Mouse (Mus musculus) kidney, postnatal 0 days (tissue): ENCODE results near the gene Elovl4. TPM values are rescaled to one million over a fixed set of nuclear protein-coding genes. Genes with fewer than 3 reads are reported as not detected.
A peak's percentile ranks its signal among the peaks of the same experiment; 100 is the strongest.

Source experiments
- ATAC-seq: fragments of 200-750 bp; cut with Nextera tagmentation; replicated peaks from 2 replicates; pipeline ENCODE4 v1.8.0; 2017; ENCODE audit warnings: low read depth, moderate number of reproducible peaks, moderate TSS enrichment, moderate library complexity; ENCODE audit not compliant: low FRiP score
- DNase-seq: peaks from one replicate; pipeline ENCODE4 v3.0.0-alpha.2; 2016; ENCODE audit warnings: low spot score
- H3K27ac ChIP-seq: fragments of 300-500 bp; sonication (generic); 2 replicates; pipeline ENCODE4 v1.5.1; 2014; ENCODE audit warnings: mild to moderate bottlenecking
- H3K27me3 ChIP-seq: fragments of 300-500 bp; sonication (generic); 2 replicates; pipeline ENCODE4 v1.6.1; 2014; ENCODE audit warnings: low read length, mixed read lengths; ENCODE audit not compliant: insufficient read depth
- H3K36me3 ChIP-seq: fragments of 300-500 bp; sonication (generic); 2 replicates; pipeline ENCODE4 v1.6.1; 2014; ENCODE audit warnings: low read length, mixed read lengths; ENCODE audit not compliant: insufficient read depth
- H3K4me1 ChIP-seq: fragments of 300-500 bp; sonication (generic); replicated peaks from 2 replicates; pipeline ENCODE4 v1.6.1; 2014; ENCODE audit warnings: antibody characterized with exemption, low read length, mixed read lengths; ENCODE audit not compliant: insufficient read depth
- H3K4me2 ChIP-seq: fragments of 300-500 bp; sonication (generic); 2 replicates; pipeline ENCODE4 v1.6.1; 2014; ENCODE audit warnings: mild to moderate bottlenecking, low read length, moderate library complexity, mixed read lengths
- H3K4me3 ChIP-seq: fragments of 300-500 bp; sonication (generic); replicated peaks from 2 replicates; pipeline ENCODE4 v1.5.1; 2014; ENCODE audit warnings: low read depth, low read length
- H3K9ac ChIP-seq: fragments of 300-500 bp; sonication (generic); 2 replicates; pipeline ENCODE4 v1.6.1; 2014; ENCODE audit warnings: low read depth, low read length
- H3K9me3 ChIP-seq: fragments of 300-500 bp; sonication (generic); replicated peaks from 2 replicates; pipeline ENCODE4 v1.6.1; 2016; ENCODE audit warnings: low read length, inconsistent platforms, mixed read lengths
- CTCF ChIP-seq: IDR thresholded peaks from 2 replicates; pipeline ENCODE4 v1.5.1; 2016; ENCODE audit warnings: antibody characterized with exemption, low read depth, mild to moderate bottlenecking, moderate library complexity
- WGBS: fragments of 180-500 bp; shearing (Covaris S2); extraction: QIAGEN DNeasy Blood & Tissue Kit; methylation state at CpG from one replicate; pipeline ENCODE4 v1.1.7; 2014; 5-methylcytosine and 5-hydroxymethylcytosine counted together
- polyA plus RNA-seq: library from polyadenylated mRNA; unstranded; fragments of >200 nt; fragmentation: Nextera tagmentation; extraction: Ambion mirVana; gene quantifications from 2 replicates; pipeline ENCODE4 v1.2.1, GENCODE M21; 2015

Elovl4 gene
- polyA plus RNA-seq, 1 experiment from 2014 or later, result 5.5 TPM

- no peak overlapping the region for H3K4me2 ChIP-seq
- no peak overlapping the region for H3K4me3 ChIP-seq
- ATAC-seq, result no peak
- no peaks in the 10 kb centered on the region for H3K4me1 ChIP-seq
- WGBS, result 80% methylated on average over 5 of the region's 5 CpGs
- H3K9me3 ChIP-seq, result no peaks in the 10 kb centered on the region
- H3K9ac ChIP-seq, result no peak overlapping the region
- DNase-seq, result no peak
- no peak overlapping the region for H3K27ac ChIP-seq
- no peaks in the 10 kb centered on the region for H3K27me3 ChIP-seq
- H3K36me3 ChIP-seq, result no peaks in the 10 kb centered on the region
- no peak for TF ChIP-seq CTCF
Observed at GRCm38 (mm10) chr9:83822925-83823324, 16.8 kb upstream of the Elovl4 start.

- 97% methylated on average over 2 of the region's 2 CpGs for WGBS
- ATAC-seq, result no peak
Observed at GRCm38 (mm10) chr9:83820976-83821375, 14.9 kb upstream of the Elovl4 start.

GRCm38 (mm10) chr9:83819188-83819587 lies 13.1 kb upstream of the Elovl4 start:
- Histone ChIP-seq H3K4me3 (no peak overlapping the region), H3K4me1 (no peaks in the 10 kb centered on the region), H3K4me2 (no peak overlapping the region), H3K9ac (no peak overlapping the region), H3K9me3 (no peaks in the 10 kb centered on the region), H3K27ac (no peak overlapping the region), H3K36me3 (no peaks in the 10 kb centered on the region), H3K27me3 (no peaks in the 10 kb centered on the region)
- no peak for TF ChIP-seq CTCF
- 83% methylated on average over 7 of the region's 7 CpGs for WGBS
- DNase-seq, result no peak
- ATAC-seq, result no peak

More at GRCm38 (mm10) chr9:83820976-83821375, 14.9 kb upstream of the Elovl4 start:
- H3K4me2 ChIP-seq, result no peak overlapping the region
- no peak overlapping the region for H3K9ac ChIP-seq
- H3K4me3 ChIP-seq, result no peak overlapping the region
- DNase-seq, result no peak
- TF ChIP-seq CTCF, result no peak
- H3K27ac ChIP-seq, result no peak overlapping the region
- no peaks in the 10 kb centered on the region for H3K27me3 ChIP-seq
- no peaks in the 10 kb centered on the region for H3K9me3 ChIP-seq
- H3K4me1 ChIP-seq, result no peaks in the 10 kb centered on the region
- no peaks in the 10 kb centered on the region for H3K36me3 ChIP-seq

DNA sequence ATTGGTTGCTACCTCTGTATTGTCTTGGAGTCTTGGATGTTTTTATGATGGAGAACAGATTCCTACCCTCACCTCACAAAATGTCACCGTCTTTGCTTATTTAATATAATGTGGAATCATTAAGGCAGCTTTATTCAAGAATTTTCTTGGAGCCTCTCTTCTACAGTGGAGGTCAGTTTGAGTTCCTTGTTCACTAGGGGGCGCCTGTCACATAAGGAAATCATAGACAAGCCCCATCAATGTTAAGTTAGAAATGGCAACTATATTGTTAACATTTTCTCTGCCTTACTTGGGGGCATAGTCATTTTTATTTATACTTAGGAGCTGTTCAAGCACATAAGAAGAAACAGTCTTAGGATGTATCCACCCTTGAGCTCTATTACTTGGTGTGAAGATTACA lies 1.5 kb upstream of the Elovl4 start:
- peak; percentile 71 for TF ChIP-seq CTCF

GRCm38 (mm10) chr9:83805164-83805976 lies 707 bp downstream of the Elovl4 start:
- ATAC-seq (peak; percentile 79), DNase-seq (peak; percentile 71)
- WGBS, result under 1% methylated on average over 37 of the region's 37 CpGs
- H3K36me3 ChIP-seq, result no peaks in the 10 kb centered on the region
- TF ChIP-seq CTCF, result peak; percentile 36; the same call in 1 of the 2 replicates
- H3K27ac ChIP-seq, result no peak overlapping the region
- H3K27me3 ChIP-seq, result no peaks in the 10 kb centered on the region
- H3K4me2 ChIP-seq, result peak overlapping the region; percentile 99
- H3K9me3 ChIP-seq, result no peaks in the 10 kb centered on the region
- peak overlapping the region; percentile 43 for H3K9ac ChIP-seq
- peak overlapping the region; percentile 57 for H3K4me3 ChIP-seq
- H3K4me1 ChIP-seq, result peaks cover 7% of the 10 kb centered on the region; the same call in 1 of the 2 replicates

More for the DNA sequence above, 1.5 kb upstream of the Elovl4 start:
- Histone ChIP-seq H3K4me1 (peaks cover 7% of the 10 kb centered on the region; the same call in 1 of the 2 replicates), H3K4me2 (no peak overlapping the region), H3K36me3 (no peaks in the 10 kb centered on the region), H3K27me3 (no peaks in the 10 kb centered on the region), H3K9ac (no peak overlapping the region), H3K27ac (no peak overlapping the region), H3K4me3 (no peak overlapping the region), H3K9me3 (no peaks in the 10 kb centered on the region)
- DNase-seq, result peak; percentile 76
- WGBS, result 7% methylated on average over 2 of the region's 2 CpGs
- no peak; the same call in 1 of the 2 replicates for ATAC-seq

DNA sequence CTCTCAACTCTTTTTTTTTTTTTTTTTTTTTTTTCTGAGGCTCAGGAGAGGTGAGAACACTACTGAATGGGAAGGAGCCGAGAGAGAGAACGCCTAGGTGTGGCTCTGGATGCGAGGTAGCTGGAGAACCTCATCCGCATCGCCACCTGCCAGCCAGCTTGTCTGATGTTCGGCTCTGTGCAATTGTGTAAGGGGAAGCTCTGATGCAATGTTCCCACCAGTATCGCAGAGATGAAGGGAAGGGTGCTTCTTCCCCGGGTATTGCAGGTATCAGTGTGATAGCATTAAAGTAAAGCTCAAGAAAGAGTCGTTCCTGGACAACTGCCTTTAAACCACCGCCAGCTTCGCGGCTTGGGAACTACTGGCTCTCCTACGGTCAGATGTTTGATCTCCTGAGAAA lies 1.7 kb downstream of the Elovl4 start:
- no peak for TF ChIP-seq CTCF
- H3K9ac ChIP-seq, result no peak overlapping the region
- no peak overlapping the region for H3K27ac ChIP-seq
- DNase-seq, result no peak
- H3K9me3 ChIP-seq, result no peaks in the 10 kb centered on the region
- H3K4me1 ChIP-seq, result peaks cover 7% of the 10 kb centered on the region; the same call in 1 of the 2 replicates
- no peaks in the 10 kb centered on the region for H3K27me3 ChIP-seq
- H3K4me2 ChIP-seq, result no peak overlapping the region
- no peaks in the 10 kb centered on the region for H3K36me3 ChIP-seq
- H3K4me3 ChIP-seq, result no peak overlapping the region
- 57% methylated on average over 13 of the region's 13 CpGs for WGBS
- no peak for ATAC-seq
